Mouse (Mus musculus): ENCODE data around the gene Prkaa1. TPM values are rescaled to one million over a fixed set of nuclear protein-coding genes. Genes with fewer than 3 reads are reported as not detected.
A peak's percentile ranks its signal among the peaks of the same experiment; 100 is the strongest.

The Prkaa1 gene
- polyA plus RNA-seq, 1 experiment from 2014 or later = 12.2 TPM

DNA sequence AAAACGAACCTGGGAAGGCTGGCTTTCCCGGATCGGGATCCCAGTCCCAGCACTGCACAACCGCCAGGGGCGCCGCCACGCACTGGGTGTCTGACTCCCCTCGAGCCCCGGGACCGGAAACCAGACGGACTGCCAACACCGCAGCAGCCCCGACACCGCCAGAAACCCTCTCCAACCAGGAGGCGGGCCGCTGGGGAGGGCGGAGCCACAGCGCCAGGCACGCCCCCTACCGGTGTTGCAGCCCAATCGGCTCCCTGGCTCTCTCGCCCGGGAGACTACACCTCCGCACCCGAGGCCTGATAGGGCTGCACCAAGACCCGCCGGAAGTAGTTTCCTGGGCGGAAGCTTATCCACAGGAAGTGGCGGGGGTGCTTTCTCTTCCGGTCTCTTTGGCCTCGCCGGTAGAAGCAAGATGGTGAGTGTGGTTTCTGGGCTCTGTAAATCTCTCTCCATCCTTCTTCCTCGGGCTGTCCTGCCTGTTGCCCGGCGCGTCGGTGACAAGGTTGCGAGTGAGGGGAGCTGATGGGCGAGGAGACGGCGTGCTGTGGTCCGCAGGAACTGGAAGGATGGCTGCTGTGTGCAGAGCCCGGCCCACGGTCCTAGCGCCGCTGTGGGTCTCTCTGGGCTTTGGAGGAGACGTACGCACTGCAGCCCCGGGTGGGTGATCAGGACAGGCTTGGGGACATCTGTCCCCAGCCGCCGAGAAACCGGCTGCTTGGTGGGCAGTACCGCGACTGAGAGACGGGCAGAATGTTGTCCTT lies 27.2 kb upstream of the Prkaa1 start, which contains the start of gene Rpl37:
TSS of gene Rpl37 (plus strand) at position 376 of the 761 bp plus-strand sequence.
- H3K27ac ChIP-seq (replicated peaks) = peak within 1 kb of the TSS; percentile 89
- peak within 1 kb of the TSS; percentile 85 for H3K4me3 ChIP-seq (replicated peaks)
- peak; percentile 96 for ATAC-seq (ENCODE audit: insufficient read depth)
- peak within 1 kb of the TSS; percentile 71 for H3K4me2 ChIP-seq
- H3K27me3 ChIP-seq = no peaks in the 10 kb centered on the region
- peaks cover 63% of the 10 kb centered on the region for H3K4me1 ChIP-seq (replicated peaks)
- H3K9ac ChIP-seq = peak within 1 kb of the TSS; percentile 83
- under 1% methylated on average over 55 of the region's 55 CpGs for WGBS (ENCODE audit: insufficient replicate concordance)
- peaks cover 41% of the 10 kb centered on the region for H3K36me3 ChIP-seq (replicated peaks)
- no peaks in the 10 kb centered on the region for H3K9me3 ChIP-seq (replicated peaks)

DNA sequence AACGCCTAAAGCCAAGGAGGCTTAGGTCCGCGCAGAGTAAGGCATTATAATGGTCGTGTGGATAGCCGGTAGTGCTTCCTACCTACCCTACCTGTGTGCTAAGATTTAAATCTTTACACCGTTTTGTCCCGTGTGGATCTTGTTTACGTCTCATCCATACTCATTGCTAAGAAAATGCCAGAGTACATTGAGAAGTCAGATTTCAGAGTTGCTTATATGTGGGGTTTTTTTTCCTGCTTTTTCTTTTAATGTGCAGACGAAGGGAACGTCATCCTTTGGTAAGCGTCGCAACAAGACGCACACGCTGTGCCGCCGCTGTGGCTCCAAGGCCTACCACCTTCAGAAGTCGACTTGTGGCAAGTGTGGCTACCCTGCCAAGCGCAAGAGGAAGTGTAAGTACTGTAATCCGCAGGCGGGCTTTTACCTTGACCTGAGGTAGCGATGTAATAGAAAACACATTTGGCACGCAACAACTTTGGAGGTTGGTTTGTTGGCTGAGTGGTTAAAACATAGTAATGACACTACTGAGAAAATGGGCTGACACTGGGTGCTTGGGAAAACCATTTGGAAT lies 26.5 kb upstream of the Prkaa1 start:
- Histone ChIP-seq H3K4me1 (replicated peaks) (peaks cover 68% of the 10 kb centered on the region), H3K27me3 (no peaks in the 10 kb centered on the region), H3K36me3 (replicated peaks) (peaks cover 48% of the 10 kb centered on the region), H3K4me3 (replicated peaks) (peak overlapping the region; percentile 85), H3K9me3 (replicated peaks) (no peaks in the 10 kb centered on the region), H3K9ac (peak overlapping the region; percentile 83), H3K4me2 (peak overlapping the region; percentile 71), H3K27ac (replicated peaks) (peak overlapping the region; percentile 74)
- ATAC-seq (ENCODE audit: insufficient read depth) = peak; percentile 1; the same call in 1 of the 2 replicates
- under 1% methylated on average over 22 of the region's 22 CpGs for WGBS (ENCODE audit: insufficient replicate concordance)

DNA sequence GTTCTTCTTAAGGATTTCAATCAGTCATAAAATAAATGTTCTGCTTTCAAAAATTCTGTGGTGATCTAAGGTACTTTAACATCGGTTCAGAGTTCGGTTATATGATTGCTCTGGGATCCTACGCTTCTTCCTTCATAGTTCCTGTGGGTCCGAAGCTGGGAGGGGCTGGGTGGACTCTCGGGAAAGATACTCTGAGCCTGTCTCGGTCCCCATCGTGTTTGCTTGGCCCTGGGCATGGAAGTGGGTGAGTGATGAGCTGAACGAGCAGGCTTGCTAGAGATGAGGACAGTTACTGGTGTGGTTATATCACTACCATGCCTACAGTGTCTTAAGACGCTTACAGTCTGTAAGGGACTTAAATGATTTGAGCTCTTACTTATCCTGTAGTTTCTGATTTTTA lies 25.0 kb upstream of the Prkaa1 start:
- peak overlapping the region; percentile 71 for H3K4me2 ChIP-seq
- no peak overlapping the region; the same call in 1 of the 2 replicates for H3K27ac ChIP-seq (replicated peaks)
- H3K4me3 ChIP-seq (replicated peaks) = peak overlapping the region; percentile 85
- H3K27me3 ChIP-seq = no peaks in the 10 kb centered on the region
- no peak for ATAC-seq (ENCODE audit: insufficient read depth)
- 59% methylated on average over 9 of the region's 9 CpGs for WGBS (ENCODE audit: insufficient replicate concordance)
- peaks cover 53% of the 10 kb centered on the region for H3K4me1 ChIP-seq (replicated peaks)
- H3K9ac ChIP-seq = 0 out of 2 replicates have a peak overlapping the region, but pooled peaks have one; percentile 2
- H3K9me3 ChIP-seq (replicated peaks) = no peaks in the 10 kb centered on the region
- H3K36me3 ChIP-seq (replicated peaks) = peaks cover 62% of the 10 kb centered on the region

DNA sequence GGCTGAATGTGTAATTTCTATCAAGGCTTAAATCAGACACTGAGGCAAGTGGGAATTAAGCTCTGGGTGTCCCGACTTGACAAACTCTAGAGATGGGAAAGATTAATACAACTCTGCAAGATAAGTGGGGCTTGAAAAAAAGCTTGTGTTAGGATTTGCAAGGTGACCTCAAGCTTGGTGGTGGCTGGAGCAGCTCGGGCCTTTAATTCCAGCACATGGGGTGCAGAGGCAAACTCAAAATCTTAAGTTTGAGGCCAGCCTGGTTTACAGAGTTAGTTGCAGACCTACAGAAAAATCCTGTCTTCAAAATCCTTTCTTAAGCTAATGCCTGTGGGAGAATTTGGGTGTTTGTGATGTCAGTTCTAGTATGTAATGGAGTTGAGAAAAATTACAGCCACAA lies 24.5 kb upstream of the Prkaa1 start:
- Histone ChIP-seq H3K9ac (no peak overlapping the region), H3K4me1 (replicated peaks) (peaks cover 47% of the 10 kb centered on the region), H3K27me3 (no peaks in the 10 kb centered on the region), H3K4me2 (peak overlapping the region; percentile 71), H3K36me3 (replicated peaks) (peaks cover 63% of the 10 kb centered on the region), H3K9me3 (replicated peaks) (no peaks in the 10 kb centered on the region), H3K4me3 (replicated peaks) (no peak overlapping the region), H3K27ac (replicated peaks) (no peak overlapping the region; the same call in 1 of the 2 replicates)
- no peak for ATAC-seq (ENCODE audit: insufficient read depth)
- 58% methylated on average over 2 of the region's 2 CpGs for WGBS (ENCODE audit: insufficient replicate concordance)

DNA sequence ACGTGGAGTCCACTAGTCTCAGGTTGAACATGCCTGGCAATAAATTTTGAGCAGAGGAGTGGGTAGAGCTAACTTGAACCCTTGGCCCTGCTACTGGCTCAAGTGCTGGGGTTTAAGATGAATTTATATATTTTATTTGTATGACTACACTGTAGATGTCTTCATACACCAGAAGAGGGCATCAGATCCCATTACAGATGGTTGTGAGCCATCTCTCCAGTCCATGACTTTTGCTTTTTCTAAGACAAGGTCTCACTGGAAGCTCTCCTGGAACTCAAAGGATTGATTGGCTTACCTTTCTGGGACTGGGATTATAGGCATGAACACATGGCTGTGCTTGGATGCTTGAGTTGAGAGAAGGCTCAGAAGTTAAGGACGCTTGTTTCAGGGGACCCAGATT lies 24.0 kb upstream of the Prkaa1 start:
- Histone ChIP-seq H3K9me3 (replicated peaks) (no peaks in the 10 kb centered on the region), H3K36me3 (replicated peaks) (peaks cover 68% of the 10 kb centered on the region), H3K9ac (no peak overlapping the region), H3K27me3 (no peaks in the 10 kb centered on the region), H3K4me1 (replicated peaks) (peaks cover 42% of the 10 kb centered on the region), H3K4me3 (replicated peaks) (no peak overlapping the region), H3K27ac (replicated peaks) (no peak overlapping the region; the same call in 1 of the 2 replicates), H3K4me2 (peak overlapping the region; percentile 71; the same call in 1 of the 2 replicates)
- ATAC-seq (ENCODE audit: insufficient read depth) = no peak
- WGBS (ENCODE audit: insufficient replicate concordance) = 76% methylated on average over 2 of the region's 2 CpGs

DNA sequence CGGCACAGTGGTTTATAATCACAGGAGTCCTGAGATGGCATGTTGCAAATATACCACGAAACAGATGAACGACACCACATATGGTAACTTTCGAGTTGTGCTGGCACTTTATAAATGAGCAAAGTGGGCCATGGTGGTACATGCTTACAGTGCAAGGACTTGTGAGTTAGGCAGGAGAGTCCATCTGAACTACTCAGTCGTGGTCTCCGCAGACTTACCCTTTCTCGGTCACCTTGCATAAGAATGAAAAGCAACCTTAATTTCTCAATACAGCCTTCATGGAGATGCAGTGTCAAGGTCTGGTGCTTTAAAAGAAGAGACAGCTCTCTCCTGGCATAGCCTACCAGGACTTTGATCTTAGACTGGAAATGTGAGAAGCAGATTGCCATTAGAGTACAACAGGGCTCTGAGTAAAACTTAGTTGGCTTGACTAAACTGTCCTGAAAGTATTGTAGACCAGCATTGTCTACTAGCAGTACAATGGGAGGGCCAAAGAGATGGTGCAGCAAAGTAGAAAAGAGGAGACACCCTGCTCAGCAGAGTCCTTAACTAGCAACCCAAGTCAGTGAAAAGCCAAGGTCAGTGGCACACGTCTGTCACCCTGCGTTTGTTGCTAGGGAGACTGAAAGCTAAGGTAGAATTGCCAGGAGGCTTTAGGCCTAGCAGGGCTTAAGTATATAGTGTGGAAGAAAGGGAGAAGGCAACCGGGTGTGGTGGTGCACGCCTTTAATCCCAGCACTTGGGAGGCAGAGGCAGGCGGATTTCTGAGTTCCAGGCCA lies 21.9 kb upstream of the Prkaa1 start:
- peak overlapping the region; percentile 19; the same call in 1 of the 2 replicates for H3K27ac ChIP-seq (replicated peaks)
- no peaks in the 10 kb centered on the region for H3K27me3 ChIP-seq
- H3K9ac ChIP-seq = no peak overlapping the region
- 72% methylated on average over 12 of the region's 12 CpGs for WGBS (ENCODE audit: insufficient replicate concordance)
- H3K4me2 ChIP-seq = no peak overlapping the region
- no peak for ATAC-seq (ENCODE audit: insufficient read depth)
- no peaks in the 10 kb centered on the region for H3K9me3 ChIP-seq (replicated peaks)
- H3K4me1 ChIP-seq (replicated peaks) = peaks cover 35% of the 10 kb centered on the region
- peaks cover 74% of the 10 kb centered on the region for H3K36me3 ChIP-seq (replicated peaks)
- H3K4me3 ChIP-seq (replicated peaks) = no peak overlapping the region

DNA sequence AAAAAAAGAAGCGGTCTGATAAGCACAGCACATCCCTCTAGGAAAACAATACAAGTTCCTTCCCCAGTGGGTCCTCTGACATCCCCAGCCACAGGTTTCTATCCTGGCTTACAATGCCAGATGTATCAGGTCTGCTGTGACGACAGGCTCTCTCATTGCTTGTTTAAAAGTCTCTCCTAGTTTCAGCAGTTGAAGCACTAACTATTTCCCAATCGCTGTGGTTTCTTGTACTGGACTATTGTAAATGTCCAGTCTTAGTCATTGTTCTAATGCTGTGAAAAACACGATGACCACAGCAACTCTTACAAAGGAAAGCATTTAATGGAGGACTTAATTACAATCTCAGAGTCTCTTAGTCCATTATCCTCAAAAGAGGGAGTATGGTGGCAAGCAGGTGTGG lies 17.2 kb upstream of the Prkaa1 start:
- H3K27me3 ChIP-seq = no peaks in the 10 kb centered on the region
- peaks cover 33% of the 10 kb centered on the region for H3K36me3 ChIP-seq (replicated peaks)
- no peak overlapping the region for H3K4me3 ChIP-seq (replicated peaks)
- ATAC-seq (ENCODE audit: insufficient read depth) = no peak
- no peak overlapping the region for H3K9ac ChIP-seq
- no peak overlapping the region for H3K27ac ChIP-seq (replicated peaks)
- 54% methylated on average over 4 of the region's 4 CpGs for WGBS (ENCODE audit: insufficient replicate concordance)
- H3K4me2 ChIP-seq = no peak overlapping the region
- peaks cover 47% of the 10 kb centered on the region for H3K4me1 ChIP-seq (replicated peaks)
- H3K9me3 ChIP-seq (replicated peaks) = no peaks in the 10 kb centered on the region

DNA sequence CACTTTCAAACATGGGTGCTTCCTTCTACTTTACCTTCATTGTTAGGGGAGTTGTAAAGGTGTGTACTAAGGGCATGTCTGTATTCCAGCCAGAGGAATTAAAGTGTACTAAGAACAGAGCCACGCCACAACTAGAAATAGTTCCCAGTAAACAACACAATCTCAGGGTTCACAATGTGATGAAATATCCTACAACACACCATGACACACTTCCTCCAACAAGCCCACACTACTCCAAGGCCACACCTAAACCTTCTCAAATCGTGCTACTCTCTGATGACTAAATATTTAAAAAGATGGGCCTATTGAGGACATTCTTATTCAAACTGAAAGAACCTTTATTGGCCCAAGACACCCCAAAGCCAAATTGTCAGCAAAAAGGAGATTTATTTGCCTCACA lies 16.2 kb upstream of the Prkaa1 start:
- Histone ChIP-seq H3K4me1 (replicated peaks) (peaks cover 47% of the 10 kb centered on the region), H3K9ac (no peak overlapping the region), H3K9me3 (replicated peaks) (no peaks in the 10 kb centered on the region), H3K4me3 (replicated peaks) (no peak overlapping the region), H3K27me3 (no peaks in the 10 kb centered on the region), H3K4me2 (no peak overlapping the region), H3K27ac (replicated peaks) (0 out of 2 replicates have a peak overlapping the region, but pooled peaks have one; percentile 11), H3K36me3 (replicated peaks) (peaks cover 23% of the 10 kb centered on the region)
- no peak for ATAC-seq (ENCODE audit: insufficient read depth)
- 54% methylated on average over 2 of the region's 2 CpGs for WGBS (ENCODE audit: insufficient replicate concordance)

DNA sequence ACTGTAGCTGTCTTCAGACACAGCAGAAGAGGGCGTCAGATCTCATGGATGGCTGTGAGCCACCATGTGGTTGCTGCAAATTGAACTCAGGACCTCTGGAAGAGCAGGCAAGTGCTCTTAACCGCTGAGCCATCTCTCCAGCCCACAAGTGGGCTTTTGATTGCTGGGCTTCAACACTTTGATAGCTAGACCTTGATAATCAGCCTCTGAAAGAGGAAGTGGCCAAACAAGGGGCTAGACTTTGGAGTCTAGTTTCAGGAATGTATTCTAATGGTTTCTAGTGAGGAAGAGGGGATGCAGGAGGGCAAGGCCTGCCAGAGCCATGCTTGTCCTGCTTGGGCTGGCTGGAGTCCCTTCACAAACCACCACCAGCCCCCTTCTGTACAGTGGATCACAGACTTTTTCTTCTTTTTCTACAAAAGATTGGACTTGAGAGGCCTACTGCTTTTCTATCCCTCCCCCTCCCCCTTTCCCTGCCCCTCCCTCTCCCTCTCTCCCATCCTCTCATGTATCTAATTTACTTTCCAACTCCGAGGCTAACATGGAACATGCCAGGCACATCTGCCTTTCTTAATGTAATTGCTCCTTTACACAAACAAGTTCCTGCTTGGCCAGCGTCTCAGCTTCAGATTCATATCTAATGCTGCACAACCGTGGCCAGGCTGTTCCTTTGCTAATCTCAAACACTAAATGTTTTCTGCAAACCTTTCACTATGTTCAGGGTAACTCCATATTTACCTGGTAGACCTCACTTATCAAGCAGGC lies 15.3 kb upstream of the Prkaa1 start:
- Histone ChIP-seq H3K27ac (replicated peaks) (peak overlapping the region; percentile 51), H3K9ac (no peak overlapping the region)
- WGBS (ENCODE audit: insufficient replicate concordance) = 21% methylated on average over 5 of the region's 5 CpGs

DNA sequence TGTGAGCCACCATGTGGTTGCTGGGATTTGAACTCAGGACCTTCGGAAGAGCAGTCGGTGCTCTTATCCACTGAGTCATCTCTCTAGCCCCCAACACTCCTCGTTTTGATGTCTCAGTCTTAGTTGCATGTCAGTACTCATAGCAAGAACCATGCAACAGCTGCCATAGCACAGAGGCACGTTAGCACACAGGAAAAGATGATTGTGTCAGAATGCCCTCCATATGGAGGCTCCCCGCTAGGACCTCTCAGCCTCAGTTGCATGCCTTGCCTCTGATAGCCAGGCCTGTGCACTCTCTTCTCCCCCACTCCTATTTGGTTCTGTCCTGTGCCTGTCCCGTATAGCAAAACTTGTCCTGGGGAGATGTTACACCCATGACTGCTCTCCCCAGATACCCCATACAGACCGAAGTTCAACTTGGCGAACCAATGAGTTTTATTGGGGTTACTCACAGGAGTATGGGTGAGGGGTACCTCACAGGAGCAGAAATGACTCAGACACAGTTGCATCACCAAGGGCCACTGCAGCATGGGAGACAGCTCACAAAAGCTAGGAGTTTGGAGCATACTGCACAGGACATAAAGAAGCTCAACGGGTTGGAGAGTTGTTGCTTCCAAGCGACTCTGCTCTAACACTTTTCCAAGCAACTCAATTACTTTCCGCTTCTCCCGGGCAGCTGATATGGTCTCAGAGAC lies 14.4 kb upstream of the Prkaa1 start:
- H3K27ac ChIP-seq (replicated peaks) = no peak overlapping the region
- H3K9me3 ChIP-seq (replicated peaks) = no peaks in the 10 kb centered on the region
- no peak overlapping the region for H3K9ac ChIP-seq
- 81% methylated on average over 12 of the region's 12 CpGs for WGBS (ENCODE audit: insufficient replicate concordance)
- H3K4me1 ChIP-seq (replicated peaks) = peaks cover 58% of the 10 kb centered on the region
- no peak overlapping the region for H3K4me2 ChIP-seq
- H3K36me3 ChIP-seq (replicated peaks) = peaks cover 10% of the 10 kb centered on the region
- H3K27me3 ChIP-seq = no peaks in the 10 kb centered on the region
- H3K4me3 ChIP-seq (replicated peaks) = no peak overlapping the region
- ATAC-seq (ENCODE audit: insufficient read depth) = no peak

More for the DNA sequence above, 15.3 kb upstream of the Prkaa1 start:
- no peak overlapping the region for H3K4me2 ChIP-seq
- peaks cover 51% of the 10 kb centered on the region for H3K4me1 ChIP-seq (replicated peaks)
- H3K4me3 ChIP-seq (replicated peaks) = no peak overlapping the region
- no peaks in the 10 kb centered on the region for H3K27me3 ChIP-seq
- no peaks in the 10 kb centered on the region for H3K9me3 ChIP-seq (replicated peaks)
- peaks cover 14% of the 10 kb centered on the region for H3K36me3 ChIP-seq (replicated peaks)
- ATAC-seq (ENCODE audit: insufficient read depth) = no peak
